Mouse (Mus musculus) ES-E14 (cell line): ENCODE data around the gene Syngr1.
"Not testable (repeated sequence)": the region's sequence is repeated elsewhere in the genome, so short reads cannot be mapped to it uniquely, and the experiment has no call there.

ENCODE experiments used
- CHD2 ChIP-seq: IDR thresholded peaks from 2 replicates; pipeline ENCODE4 v1.6.1; 2014; ENCODE audit warnings: mild to moderate bottlenecking, low read depth, low read length, inconsistent platforms
- HCFC1 ChIP-seq: IDR thresholded peaks from 2 replicates; pipeline ENCODE4 v1.6.1; 2012; ENCODE audit warnings: low read length, inconsistent platforms, borderline replicate concordance; ENCODE audit not compliant: insufficient read depth

GRCm38 (mm10) chr15:80122431-80122830, 31.3 kb downstream of the Syngr1 start:
- TF ChIP-seq CHD2, HCFC1: not testable (repeated sequence)
